Mouse (Mus musculus) thymus, postnatal 25 days (tissue): Measurements from ENCODE around the gene Mbnl2.

Experiments
- DNase-seq: peaks from one replicate; pipeline ENCODE4 v3.0.0; 2022

The Mbnl2 gene

DNA sequence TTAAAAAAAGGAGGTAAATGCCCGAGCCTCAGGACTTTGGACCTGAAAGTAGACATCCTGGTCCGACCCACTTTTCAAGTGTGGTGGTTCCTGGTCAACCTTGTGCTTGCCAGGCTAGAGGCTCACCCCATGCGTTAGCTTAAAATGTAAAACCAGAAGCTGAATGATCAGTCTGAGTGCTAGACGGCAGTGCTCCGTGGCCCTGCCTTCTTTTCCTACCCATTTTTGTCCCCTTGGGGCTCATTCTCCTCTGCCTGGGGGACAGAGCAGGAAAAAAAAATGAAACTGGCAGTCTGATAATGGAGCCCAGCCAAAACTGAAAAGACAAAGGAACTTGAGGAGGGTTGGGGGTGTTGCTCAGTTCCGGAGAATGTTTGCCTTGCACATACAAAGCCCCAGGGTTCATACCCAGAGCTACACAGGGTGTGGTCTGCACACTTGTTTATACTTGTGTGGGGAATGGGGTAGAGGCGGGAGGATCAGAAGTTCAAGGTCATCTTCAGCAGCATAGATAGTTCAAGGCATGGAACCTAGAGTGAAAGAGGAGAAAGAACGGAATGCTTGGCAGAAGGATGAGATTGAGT, 87.0 kb downstream of the Mbnl2 start:
- no peak for DNase-seq

DNA sequence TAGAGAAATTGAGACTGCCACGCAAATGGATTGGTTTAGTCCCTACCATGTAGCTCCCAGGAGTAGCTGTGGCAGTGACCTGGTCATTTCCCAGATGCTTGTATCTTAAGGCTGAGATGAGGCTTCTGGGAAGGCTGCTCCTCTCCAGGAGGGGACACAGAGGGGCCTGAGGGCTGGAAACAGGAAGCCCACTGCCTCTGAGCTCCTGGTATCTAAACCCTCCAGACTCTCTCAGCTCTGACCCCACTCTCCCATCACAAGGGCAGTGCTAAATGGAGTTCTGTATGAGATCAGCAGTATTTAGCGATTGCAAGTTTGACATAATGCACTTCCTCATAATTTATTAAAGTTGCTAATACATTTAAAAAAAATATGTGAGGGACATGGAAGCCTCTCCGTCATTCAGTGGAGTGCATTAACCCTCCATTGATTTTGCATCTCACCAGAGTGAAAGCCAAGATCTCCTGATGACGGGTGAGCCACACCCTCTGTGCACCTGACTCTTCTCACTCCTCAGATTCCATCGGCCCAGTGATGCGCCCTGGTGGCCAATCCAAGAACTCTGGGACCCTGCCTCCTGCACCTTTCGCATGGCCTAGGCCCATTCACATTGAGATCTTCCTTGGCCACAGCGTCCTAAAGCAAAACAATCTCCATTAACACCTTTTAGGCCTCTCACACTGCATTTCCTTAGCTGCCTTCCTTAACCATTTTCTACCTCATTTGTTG, 87.8 kb downstream of the Mbnl2 start:
- peak; percentile 20 for DNase-seq

DNA sequence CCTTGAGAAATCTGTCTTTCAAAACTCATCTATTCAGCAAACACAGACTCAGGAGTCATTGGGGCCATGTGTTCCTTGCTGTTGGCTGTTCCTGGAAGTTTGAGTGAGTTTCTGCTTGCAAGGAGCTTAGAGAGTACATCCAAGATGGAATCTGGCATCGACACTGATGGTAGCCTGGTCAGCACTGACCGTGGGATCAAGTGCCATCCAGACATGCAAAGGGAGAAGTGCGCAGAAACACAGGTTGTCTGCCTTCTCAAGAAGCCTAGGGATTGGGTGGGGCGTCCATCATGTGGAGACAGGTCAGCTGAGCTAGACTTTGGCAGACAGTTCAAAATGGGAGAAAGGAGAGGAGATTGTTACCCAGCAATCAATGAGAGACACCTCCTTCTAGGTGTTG, 89.6 kb downstream of the Mbnl2 start:
- no peak for DNase-seq

DNA sequence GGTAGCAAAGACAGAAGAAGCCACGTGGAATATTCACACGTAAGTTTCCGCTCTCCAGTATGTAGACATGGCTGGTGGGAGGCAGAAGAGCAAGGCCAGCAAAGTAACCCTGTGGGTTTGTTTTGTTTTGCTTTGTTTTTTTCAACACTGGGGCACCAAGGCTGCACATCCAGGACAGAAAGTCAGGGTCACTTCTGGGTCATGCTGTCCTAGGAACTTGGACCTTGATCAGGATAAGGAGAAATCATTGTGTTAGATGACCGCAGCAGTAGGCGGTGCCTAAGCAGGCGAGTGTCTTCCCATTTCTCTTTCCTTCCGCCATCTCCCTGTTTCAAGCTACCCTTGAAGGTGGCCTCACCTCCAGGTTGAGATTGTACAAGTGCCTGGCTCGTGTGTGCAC, 91.5 kb downstream of the Mbnl2 start:
- DNase-seq = no peak

DNA sequence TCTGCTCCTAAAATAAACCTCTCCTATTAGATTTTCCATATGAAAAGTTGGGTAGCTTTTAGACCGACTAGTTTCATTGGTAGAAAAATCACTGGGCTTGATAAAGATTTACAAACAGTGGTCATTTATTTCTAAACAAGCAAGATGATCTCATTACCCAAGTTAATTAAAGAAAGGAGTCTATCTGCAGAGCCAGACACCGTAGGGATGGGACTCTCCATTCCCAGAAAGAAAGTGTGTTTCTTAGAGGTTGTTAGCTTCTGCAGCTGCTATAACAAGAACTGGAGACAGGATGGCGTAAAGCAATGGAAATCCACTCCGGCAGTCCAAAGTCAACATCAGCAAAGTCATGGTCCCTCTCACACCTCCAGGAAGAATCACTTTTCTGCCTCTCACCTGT, 92.1 kb downstream of the Mbnl2 start:
- DNase-seq = no peak

DNA sequence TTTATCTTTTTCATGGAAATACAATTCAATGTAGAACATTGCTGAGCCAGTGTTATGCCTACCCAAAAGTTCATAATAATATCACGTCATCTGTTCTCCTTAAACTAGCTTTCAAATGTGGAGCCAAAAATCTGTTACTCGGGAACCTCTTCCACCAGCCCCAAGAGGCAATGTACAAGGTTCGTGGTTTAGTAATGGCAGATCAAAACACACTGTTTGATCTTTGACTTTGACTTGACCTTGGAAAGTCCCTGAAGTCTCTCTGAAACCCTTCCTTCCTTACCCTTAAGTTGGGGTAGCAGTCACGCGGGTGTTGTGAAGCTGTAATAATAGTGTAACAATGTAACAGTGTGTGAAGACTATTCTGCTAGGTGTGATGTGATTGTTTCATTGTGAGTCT, 93.0 kb downstream of the Mbnl2 start:
- no peak for DNase-seq

DNA sequence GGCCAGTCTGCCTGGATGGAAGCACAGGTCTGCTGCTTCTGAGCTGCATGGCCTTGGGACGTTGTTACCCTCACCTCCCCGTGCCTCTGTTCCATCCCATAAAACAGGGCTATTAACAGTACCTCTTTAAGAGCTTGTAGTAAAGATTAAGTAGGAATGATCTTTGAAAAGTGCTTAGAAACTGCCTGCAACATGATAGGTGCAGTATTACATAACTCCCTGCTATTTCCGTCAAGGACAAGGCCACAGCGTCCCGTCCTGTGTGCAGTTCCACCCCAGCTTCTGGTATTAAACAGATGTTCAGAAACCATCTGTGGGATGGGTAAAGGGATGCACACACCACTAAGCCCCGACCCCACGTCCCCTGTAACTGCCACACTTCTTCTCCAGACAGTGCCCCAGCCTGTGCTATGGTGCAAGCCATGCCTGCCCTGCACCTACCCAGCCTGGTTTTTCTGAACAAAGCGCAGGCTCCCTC, 93.5 kb downstream of the Mbnl2 start:
- no peak for DNase-seq

DNA sequence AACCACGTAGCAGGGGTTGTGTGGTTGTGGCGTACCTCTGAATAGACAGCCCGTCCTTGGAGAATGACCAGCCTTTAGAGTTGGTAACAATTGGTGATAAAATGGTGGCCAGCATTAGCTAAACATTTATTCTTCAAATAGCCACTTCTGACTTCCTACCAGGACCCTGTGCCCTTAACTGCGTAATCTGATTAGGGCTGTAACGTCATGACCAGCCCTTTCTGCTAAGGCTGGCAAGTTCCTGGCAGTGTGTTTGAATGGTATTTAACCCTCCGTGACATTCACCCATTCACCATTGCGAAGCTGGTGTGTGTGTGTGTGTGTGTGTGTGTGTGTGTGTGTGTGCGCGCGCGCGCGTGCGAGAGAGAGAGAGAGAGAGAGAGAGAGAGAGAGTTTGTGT, 94.6 kb downstream of the Mbnl2 start:
- DNase-seq = no peak

DNA sequence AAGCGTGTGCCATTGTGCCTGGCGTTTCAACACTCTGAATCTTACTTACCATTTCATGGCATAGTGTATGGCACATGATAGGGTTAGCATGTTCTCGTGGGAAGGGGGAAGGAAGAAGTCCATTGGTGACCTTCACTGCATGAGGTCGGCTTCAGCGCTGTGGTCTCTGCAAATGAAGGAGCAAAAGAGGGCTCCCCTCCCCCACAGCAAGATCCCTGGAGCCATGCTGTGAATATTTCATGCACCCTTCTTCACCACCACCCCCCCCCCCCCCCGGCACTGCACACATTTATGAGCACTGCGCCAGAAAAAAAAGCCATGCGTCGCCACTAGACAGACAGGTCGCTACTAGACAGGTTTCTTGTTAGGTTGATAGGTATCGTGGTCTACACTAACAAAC, 95.2 kb downstream of the Mbnl2 start:
- no peak for DNase-seq

DNA sequence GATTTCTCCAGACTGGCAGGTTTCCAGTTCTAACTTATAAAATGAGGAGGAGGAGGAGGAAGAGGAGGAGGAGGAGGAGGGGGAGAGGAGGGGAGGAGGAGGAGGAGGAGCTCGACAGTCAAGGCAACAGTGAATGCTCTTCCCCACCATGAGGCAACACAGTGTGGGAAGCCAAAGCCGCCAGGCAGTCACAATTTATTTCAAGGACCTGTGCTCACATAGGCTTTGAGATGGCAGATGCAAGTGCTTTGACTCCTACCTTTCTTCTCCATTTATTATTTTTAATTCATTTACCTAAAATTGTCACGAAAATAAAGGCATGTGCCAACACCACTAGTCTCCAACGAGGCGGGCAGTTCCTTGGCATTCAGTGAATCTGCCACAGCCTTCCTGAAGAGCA, 95.7 kb downstream of the Mbnl2 start:
- DNase-seq = no peak

DNA sequence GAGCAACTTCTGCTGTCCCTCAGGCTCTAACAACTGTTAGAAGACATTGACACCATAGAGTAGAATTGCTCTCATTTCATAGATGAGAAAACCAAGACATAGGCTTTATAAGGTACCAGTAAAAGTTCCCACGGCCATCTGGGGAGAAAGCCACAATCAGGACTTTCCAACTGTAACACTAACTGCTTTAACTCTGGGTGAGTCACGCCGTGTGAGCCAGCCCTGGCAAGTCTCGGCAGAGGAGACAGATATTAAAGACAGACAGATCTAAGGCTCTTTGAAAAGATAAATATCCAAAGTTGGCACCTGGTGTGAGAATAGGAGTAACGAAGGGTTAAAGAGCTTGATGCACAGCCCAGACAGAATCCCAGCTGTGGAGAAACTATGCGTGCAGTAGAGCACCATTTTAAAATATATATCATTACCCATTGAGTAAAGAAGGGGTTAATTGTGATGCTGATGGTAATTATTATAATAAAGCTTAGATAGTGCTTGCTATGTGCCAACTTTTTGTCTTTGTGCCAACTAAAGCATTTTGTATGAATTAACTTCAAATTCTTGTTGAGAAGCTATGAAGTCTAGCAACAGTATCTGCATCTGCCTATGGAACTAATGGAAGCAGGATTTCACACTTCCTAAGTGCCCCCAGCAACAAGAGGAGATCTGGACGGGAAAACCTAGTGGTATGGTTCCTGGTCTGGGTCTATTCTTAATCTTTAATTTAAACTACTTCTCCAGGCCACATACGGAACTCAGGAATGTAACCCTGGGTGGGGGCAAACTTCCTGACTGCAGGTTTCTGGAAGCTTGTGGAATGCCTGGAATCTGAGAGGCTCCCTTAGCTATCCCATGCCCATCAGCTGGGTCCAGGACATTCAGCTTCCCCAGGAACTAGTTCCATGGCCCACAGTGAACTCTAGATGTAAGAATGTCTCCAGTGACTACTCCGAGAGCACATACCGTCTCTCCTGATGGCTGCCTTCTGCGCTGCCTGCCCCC, 97.9 kb downstream of the Mbnl2 start:
- no peak for DNase-seq

DNA sequence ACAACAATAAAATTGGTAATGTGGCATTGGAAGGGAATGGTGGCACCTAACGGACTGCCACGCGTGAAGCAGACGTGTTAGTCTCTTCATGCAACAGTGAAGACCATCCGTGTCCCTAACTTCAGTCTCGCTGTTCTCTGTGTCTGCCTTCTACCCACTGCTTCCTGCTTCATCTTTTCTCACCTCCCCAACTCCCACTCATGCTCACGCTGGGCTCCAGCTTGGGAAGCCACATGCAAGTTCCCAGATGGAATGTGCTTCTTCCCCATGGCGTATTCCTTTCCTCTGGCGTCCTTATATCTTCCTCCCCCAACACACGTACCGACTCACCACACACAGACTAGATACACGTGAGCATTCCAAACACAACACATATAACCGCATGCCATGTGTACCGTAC, 99.3 kb downstream of the Mbnl2 start:
- DNase-seq = no peak

DNA sequence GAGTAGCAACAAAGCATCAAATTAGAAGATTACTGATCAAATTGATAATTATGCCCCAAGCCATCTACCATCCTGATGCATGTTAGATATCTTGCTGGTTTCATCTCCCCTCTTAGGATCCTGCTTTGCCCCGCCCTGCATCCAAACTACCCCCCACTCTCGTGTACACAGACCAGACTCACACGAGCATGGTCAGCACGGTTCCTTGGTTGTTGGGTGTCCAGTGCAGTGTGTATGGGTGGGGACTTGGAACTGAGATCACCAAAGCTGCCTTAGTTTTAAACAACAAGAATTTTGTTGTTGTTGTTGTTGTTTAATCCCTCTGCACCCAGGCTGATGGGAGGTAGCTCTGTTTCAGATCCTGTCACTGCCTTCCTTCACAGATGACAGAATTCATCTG, 101.7 kb downstream of the Mbnl2 start:
- no peak for DNase-seq

DNA sequence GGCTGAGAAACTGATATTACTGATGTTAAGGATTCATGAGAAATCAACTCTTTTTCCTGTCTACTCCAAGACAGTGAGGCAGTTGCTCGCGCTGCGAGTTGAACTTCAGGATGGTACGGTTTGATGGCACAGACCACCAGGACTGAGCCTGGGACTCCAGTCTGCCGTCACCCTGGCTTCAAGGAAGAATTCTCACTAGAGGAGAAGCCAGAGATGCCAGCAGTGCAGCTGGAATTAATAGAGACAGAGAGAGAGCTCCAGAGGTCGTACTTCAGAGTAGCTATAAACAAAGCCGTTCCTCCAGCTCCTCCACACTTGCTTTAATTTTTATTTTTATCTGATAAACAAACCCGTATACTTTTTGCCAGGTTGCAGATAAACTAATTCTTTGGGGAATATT, 102.5 kb downstream of the Mbnl2 start:
- no peak for DNase-seq

DNA sequence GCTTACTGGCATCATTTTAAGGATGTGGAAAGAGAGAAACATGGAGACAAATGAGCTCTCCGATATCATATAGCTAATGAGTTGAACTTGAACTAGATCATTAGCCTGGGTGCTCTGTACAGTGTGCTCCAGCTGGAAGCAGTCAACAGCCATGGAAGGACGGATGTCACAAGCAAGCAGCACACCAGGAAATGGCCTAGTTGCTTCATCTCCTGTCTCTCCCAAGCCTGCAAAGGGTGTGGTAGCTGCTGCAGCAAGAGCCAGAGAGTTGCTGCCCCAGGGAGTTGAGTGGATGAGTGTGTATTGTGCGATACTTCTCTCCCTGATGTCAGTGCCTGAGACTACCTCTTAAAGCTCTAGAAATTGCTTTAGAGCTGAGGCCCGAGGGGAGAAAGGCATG, 104.2 kb downstream of the Mbnl2 start:
- no peak for DNase-seq

DNA sequence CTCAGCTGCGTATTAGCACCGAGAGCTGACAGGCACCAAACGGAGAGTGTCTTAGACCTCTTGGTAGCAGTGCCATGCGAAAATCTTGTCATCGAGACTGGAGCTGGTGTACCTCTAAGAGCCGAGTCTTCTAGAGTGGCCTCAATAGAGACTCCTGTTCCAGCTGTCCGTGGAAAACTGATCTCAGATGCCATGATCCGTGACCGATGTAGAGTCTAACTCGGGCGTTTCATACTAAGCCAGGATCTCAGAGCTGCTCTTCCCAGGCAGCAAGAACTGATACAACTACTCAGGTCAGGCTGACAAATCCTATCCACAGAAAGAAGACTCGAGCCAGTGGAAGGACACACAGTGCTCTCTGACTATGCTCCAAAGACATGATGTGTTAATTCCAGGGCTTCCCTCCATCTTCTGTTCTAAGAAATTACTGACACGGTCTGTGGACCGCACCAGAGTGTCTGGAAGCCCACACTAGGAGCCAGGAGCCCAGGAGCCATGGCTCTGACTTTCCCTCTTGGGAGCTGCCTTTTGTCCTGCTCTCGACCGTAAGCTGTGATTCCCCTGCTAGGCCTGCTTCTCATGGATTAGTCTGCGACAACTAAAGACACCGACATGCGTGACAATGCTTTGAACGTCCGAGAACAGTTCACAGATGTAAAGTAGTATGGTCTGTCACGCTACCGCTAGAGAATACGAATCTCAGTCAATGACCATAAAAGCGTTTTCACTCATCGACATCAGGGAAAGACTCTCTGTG, 106.1 kb downstream of the Mbnl2 start:
- DNase-seq = no peak

DNA sequence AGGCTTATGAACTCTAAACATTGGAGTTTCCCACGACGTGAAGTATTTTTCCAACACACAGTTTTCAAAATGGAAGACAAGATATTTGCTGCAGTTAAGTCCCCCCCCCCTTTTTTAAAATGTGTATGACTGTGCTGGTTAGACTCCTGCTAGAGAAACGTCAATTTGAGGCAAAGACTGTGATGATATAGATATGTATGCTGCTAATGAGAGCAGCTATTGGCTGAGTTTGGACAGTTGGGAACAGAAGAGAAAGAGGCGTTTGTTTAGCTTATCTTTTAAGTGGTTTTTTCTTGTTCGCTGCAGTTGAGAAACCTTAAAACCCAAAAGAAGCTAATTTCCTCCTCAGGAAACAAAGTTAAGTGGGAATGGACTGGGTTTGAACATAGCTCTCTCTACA, 106.7 kb downstream of the Mbnl2 start:
- DNase-seq = no peak

DNA sequence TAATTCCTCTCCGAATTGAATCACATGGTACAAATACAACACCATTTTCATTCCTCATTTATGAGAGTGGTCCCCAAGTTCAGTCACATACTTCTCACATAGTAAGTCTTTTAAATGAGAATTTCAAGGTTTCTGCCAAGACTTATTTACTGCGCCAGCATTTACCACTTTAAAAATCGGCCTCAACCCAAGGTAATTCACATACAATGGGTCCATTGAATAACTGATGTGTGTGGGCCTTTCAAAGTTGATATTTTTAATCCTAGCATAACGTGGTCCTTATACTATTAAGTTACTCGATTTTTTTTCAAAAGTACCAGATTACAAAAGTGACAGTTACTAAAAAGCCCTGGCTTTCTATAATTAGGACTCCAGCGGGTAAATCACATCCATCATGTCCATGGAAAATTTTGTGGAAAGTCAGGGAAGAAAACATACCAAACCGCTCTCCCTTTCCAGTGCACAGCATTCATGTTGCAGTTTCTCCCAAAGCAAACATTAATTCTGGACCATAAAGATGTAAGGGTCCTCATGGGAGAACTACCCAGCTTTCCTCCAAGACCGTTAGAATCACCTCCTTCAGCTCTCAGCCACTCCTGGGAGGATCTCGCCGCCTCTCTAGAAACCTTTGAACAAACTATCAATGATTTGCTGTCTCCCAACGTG, 107.8 kb downstream of the Mbnl2 start:
- no peak for DNase-seq

DNA sequence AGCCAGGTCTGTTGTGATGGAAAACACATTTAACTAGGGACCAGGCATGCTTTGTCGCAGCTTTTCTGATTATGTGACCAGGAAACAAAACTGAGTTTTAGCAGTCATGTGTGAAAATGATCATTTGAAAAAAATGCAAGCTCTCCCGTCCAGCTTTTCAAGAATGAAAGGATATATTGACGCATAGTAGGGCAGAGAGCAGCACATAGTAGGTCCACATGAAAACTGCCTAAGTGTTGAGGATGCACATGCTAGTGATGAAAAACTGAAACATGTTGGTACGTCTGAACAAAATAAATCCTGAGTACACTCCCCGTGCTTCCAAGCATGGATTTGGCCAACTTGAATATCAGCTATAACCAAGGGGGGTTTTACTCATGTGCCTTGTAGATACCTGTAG, 109.1 kb downstream of the Mbnl2 start:
- no peak for DNase-seq

DNA sequence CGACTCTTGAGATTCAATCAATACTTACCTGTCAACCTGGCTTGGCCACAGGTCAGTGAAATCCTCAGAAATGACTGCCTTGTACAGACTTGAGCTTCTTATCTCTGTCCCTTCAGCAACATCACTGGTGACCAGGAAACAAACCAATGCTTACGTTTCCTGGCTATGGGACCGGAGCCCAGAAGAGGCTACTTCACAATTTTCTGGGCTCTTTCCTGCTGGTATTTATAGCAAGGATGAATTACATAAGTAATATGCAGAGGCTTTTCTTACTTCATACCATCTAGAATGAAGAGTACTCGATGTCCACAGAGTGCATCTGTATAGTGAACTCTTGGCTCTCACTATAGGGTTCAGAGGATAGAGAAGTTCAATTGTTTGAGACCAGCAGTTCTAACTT, 111.8 kb downstream of the Mbnl2 start:
- DNase-seq = no peak

DNA sequence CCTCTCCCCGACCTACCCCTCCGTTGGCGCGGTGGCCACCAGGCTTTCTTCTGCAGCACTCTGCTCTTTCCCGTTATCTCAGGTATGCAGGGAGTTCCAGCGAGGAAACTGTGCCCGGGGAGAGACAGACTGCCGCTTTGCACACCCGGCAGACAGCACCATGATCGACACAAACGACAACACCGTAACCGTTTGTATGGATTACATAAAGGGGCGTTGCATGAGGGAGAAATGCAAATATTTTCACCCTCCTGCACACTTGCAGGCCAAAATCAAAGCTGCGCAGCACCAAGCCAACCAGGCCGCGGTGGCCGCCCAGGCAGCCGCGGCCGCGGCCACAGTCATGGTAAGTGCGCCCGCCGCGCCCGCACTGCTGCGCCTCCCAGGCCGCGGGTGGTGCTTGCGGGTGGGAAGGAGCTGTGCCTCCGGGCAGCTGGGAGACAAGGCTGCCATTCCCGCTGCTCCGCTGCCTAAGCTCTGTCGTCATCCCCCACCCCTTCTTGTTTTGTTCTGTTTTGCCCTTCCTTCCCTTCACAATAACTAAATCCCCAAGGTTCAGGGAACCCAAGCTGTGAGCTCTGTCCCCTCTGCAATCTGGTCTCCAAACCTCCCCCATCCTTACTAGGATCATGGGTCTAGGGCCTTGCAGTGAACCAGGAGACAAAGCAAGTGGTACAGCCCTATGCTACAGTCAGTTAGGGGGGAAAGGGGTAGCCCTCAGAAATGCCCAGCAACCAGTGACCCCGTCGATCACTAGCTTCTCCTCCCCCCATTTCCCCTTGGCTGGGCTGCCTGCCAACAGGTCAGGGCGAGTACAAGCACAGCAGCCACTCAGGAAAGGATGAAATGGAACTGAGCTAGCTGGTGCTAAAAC, 113.6 kb downstream of the Mbnl2 start:
- no peak for DNase-seq
